ENCODE assay signal across 10 mouse cellular contexts in genomic region chr13:60173186-60173585, GRCm38 (mm10). TPM values are rescaled to one million over a fixed set of nuclear protein-coding genes. Genes with fewer than 3 reads are reported as not detected.
DNase-seq lines count a peak whose midpoint lies in the region; ATAC-seq and TF ChIP-seq lines count a peak whose summit lies in the region.
"Had no signal": no experiment of that assay in that cellular context is flagged by ENCODE, and none has a peak within 500 bp of the region (broad histone marks: within the 10 kb centered on the region; RNA-seq: fewer than 3 reads in every experiment).

No protein-coding gene starts in this region.

- H3K9me3 ChIP-seq in heart, embryonic 12.5 days (replicated peaks): no peaks in the 10 kb centered on the region
- no peaks in the 10 kb centered on the region for H3K9me3 ChIP-seq in hindbrain, embryonic 10.5 days
- no peaks in the 10 kb centered on the region for H3K9me3 ChIP-seq in midbrain, embryonic 14.5 days (ENCODE audit: control insufficient read depth, low read length)

- no peak for DNase-seq in heart, postnatal 25 days (ENCODE audit: low spot score)
- DNase-seq in brain, embryonic 14.5 days (ENCODE audit: low read depth): peak; percentile 71
- DNase-seq in hindbrain, embryonic 10.5 days (ENCODE audit: low spot score): no peak
- peak; percentile 23 for DNase-seq in midbrain, embryonic 14.5 days
- DNase-seq in spleen, postnatal 4 days (ENCODE audit: low spot score in 2 of 2): no peak
- no peak for DNase-seq in adrenal gland, postnatal 4 days (ENCODE audit: low spot score in 2 of 2)
- no peak for DNase-seq in MN1 (ENCODE audit: low spot score)

- H3K9ac ChIP-seq in heart, embryonic 12.5 days: no peak overlapping the region
- H3K9ac ChIP-seq in midbrain, embryonic 14.5 days (replicated peaks; ENCODE audit: low read length): no peak overlapping the region

- 4% methylated on average over 3 of the region's 3 CpGs for WGBS in heart, embryonic 12.5 days
- 5% methylated on average over 3 of the region's 3 CpGs for WGBS in hindbrain, embryonic 10.5 days
- 3% methylated on average over 3 of the region's 3 CpGs for WGBS in midbrain, embryonic 14.5 days

- H3K4me2 ChIP-seq in heart, embryonic 12.5 days: 0 out of 2 replicates have a peak overlapping the region, but pooled peaks have one; percentile 56
- H3K4me2 ChIP-seq in midbrain, embryonic 14.5 days (ENCODE audit: low read length): peak overlapping the region; percentile 86

- intact Hi-C loops in heart, postnatal 25 days (cut with DNase I): loop anchor here (10.0 kb wide), 1 partner anchor 318 kb away; no protein-coding TSS in a partner anchor

- H3K4me1 ChIP-seq in heart, embryonic 12.5 days (replicated peaks): peaks cover 19% of the 10 kb centered on the region
- H3K4me1 ChIP-seq in hindbrain, embryonic 10.5 days (replicated peaks): peaks cover 64% of the 10 kb centered on the region
- peaks cover 40% of the 10 kb centered on the region for H3K4me1 ChIP-seq in midbrain, embryonic 14.5 days (ENCODE audit: control insufficient read depth, insufficient read depth, low read length)

- no peak for ATAC-seq in heart, embryonic 12.5 days (ENCODE audit: insufficient number of reproducible peaks, low FRiP score)
- ATAC-seq in midbrain, embryonic 14.5 days (ENCODE audit: low FRiP score, low TSS enrichment): no peak

- H3K27me3 ChIP-seq in heart, embryonic 12.5 days (replicated peaks): no peaks in the 10 kb centered on the region
- H3K27me3 ChIP-seq in hindbrain, embryonic 10.5 days (ENCODE audit: insufficient read depth, poor library complexity, severe bottlenecking): peaks cover 29% of the 10 kb centered on the region
- H3K27me3 ChIP-seq in midbrain, embryonic 14.5 days (ENCODE audit: control insufficient read depth, insufficient read depth, low read length): peaks cover 9% of the 10 kb centered on the region; the same call in 1 of the 2 replicates
- H3K27me3 ChIP-seq: CH12.LX had no signal

- no peak overlapping the region for H3K4me3 ChIP-seq in heart, embryonic 12.5 days
- peak overlapping the region; percentile 70 for H3K4me3 ChIP-seq in hindbrain, embryonic 10.5 days
- H3K4me3 ChIP-seq in midbrain, embryonic 14.5 days (replicated peaks; ENCODE audit: low read depth, low read length): no peak overlapping the region

- H3K27ac ChIP-seq in heart, embryonic 12.5 days (ENCODE audit: poor library complexity, severe bottlenecking): no peak overlapping the region
- peak overlapping the region; percentile 99 for H3K27ac ChIP-seq in hindbrain, embryonic 10.5 days
- no peak overlapping the region for H3K27ac ChIP-seq in midbrain, embryonic 14.5 days (replicated peaks; ENCODE audit: low read depth, low read length)

- no peak for TF ChIP-seq POLR2A in brain, embryonic 14.5 days (IDR thresholded peaks at IDR 0.05; ENCODE audit: borderline replicate concordance, extremely low read depth, insufficient read depth, insufficient read length, poor library complexity, severe bottlenecking)

- no peak for TF ChIP-seq CTCF in brain, embryonic 14.5 days (IDR thresholded peaks at IDR 0.05; ENCODE audit: borderline replicate concordance, extremely low read depth, insufficient read depth, insufficient read length)

- H3K36me3 ChIP-seq in heart, embryonic 12.5 days: no peaks in the 10 kb centered on the region
- peaks cover 7% of the 10 kb centered on the region for H3K36me3 ChIP-seq in hindbrain, embryonic 10.5 days
- no peaks in the 10 kb centered on the region for H3K36me3 ChIP-seq in midbrain, embryonic 14.5 days (ENCODE audit: control insufficient read depth, insufficient read depth, low read length)

RNA-seq across cellular contexts. Expression of gene Gas1, which starts 4.0 kb away (rescaled TPM):
- polyA plus RNA-seq in heart, embryonic 12.5 days (2016; fragmentation: Nextera tagmentation; extraction: Ambion mirVana): 55.2 and 56.6 TPM in 2 replicates
- 10 to 100 TPM; 31.5 to 32.9 TPM for total RNA-seq in heart, postnatal 25 days (2021)
- polyA plus RNA-seq in brain, embryonic 14.5 days (2012; rRNA removed): 45.2 and 64.4 TPM in 2 replicates
- 78.7 and 97.1 TPM in 2 replicates for polyA plus RNA-seq in hindbrain, embryonic 10.5 days (2016; fragmentation: Nextera tagmentation; extraction: Ambion mirVana)
- polyA plus RNA-seq in midbrain, embryonic 14.5 days (2014; fragmentation: Nextera tagmentation; extraction: Ambion mirVana): 13.8 and 24.2 TPM in 2 replicates
- total RNA-seq in adrenal gland, postnatal 4 days (2021): 10 to 100 TPM; 86.7 to 87.7 TPM
- total RNA-seq: CH12.LX; common myeloid progenitor, adult 5-6 weeks had no signal

Comparison
In these comparisons a context has a peak if more than half of its experiments do, and no peak if none do; other contexts are left out.
1. DNase-seq: peak in brain, embryonic 14.5 days (single experiment) and midbrain, embryonic 14.5 days (single experiment); none in heart, postnatal 25 days (single experiment), hindbrain, embryonic 10.5 days (single experiment), spleen, postnatal 4 days (0 of 2), adrenal gland, postnatal 4 days (0 of 2) and MN1 (single experiment).